Mouse (Mus musculus): ENCODE measurements around the gene Hoxa3. TPM values are rescaled to one million over a fixed set of nuclear protein-coding genes. Genes with fewer than 3 reads are reported as not detected.

Hoxa3 gene
- total RNA-seq, 1 experiment from 2014 or later = not detected

Other genes with a start within 250 kb of the Hoxa3 start
- 10.0 TPM for gene Skap2, start 200.8 kb downstream of the Hoxa3 start, total RNA-seq (2023)
- not detected for gene Hoxa1, start 55.0 kb downstream of the Hoxa3 start, total RNA-seq (2023)
- gene Hoxa2, start 48.5 kb downstream of the Hoxa3 start, total RNA-seq (2023) = not detected
- not detected for gene 5730596B20Rik, start 35.8 kb downstream of the Hoxa3 start, total RNA-seq (2023)
- 0.59 TPM for gene Hoxa4, start 21.6 kb downstream of the Hoxa3 start, total RNA-seq (2023)
- gene Hoxa5, start 8.7 kb downstream of the Hoxa3 start, total RNA-seq (2023) = 0.30 TPM
- gene Hoxa6, start 4.6 kb downstream of the Hoxa3 start, total RNA-seq (2023) = not detected
- not detected for gene Gm28308, start within 50 bp of the Hoxa3 start, total RNA-seq (2023)
- gene Hoxa7, start 8.5 kb upstream of the Hoxa3 start, total RNA-seq (2023) = not detected
- gene Hoxa9, start 17.8 kb upstream of the Hoxa3 start, total RNA-seq (2023) = not detected
- gene Hoxa10, start 27.5 kb upstream of the Hoxa3 start, total RNA-seq (2023) = 0.21 TPM
- not detected for gene Hoxa11, start 32.5 kb upstream of the Hoxa3 start, total RNA-seq (2023)
- not detected for gene Hoxa13, start 47.5 kb upstream of the Hoxa3 start, total RNA-seq (2023)
- 1.1 TPM for gene Evx1, start 100.2 kb upstream of the Hoxa3 start, total RNA-seq (2023)

Data from CD4-positive naive resting alpha-beta T cell, adult 57 days (primary cell).